Mouse (Mus musculus) natural killer cell, adult 2 months (primary cell): Measurements from ENCODE around the gene Spint2.

Experiments
- DNase-seq, 2 experiments: peaks; one replicate each; pipeline ENCODE4 v3.0.0; 2022; ENCODE audit warnings: low spot score in 2 of 2

Spint2 gene

DNA sequence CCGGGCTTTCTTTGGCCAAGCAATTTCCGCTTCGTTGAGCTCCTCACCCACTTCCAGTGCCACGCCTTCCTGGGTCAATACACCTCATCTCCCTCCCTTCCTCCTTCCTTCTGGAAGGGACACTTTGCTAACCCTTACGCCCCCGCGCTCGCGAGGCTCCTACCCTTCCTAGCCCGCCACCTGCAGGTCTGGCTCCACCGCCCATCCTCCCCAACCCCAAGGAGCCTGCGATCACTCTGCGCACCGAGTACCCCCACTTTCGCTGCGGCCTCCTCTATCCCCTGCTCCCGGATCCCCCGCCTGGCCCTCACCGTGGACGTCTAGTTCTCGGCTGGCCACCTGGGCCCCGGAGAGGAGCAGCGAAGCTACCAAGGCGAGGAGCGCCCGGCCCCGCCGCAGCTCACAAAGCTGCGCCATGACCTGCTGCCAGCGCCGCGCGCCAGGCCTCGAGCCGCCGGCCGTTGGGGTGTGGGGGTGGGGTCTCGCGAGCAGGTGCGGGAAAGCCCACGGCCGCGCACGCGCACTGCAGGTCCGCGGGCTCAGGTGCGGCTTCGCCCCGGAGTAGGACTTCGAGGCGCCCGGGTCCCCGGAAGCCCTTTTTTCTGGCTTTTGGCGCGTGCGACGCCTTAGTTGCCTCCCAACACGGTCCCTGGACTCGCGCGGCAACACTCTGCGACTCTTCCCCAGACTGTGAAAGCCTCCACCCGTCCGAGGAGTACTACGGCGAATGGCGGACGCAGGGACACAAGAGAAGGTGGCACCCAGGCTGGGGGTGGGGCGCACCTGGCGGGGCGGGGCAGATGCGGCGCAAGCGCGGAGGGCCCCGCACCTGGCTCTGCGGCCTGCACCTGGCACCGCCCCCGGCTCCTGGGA, at the start of gene Spint2:
Gene Spint2 (minus strand): TSS at position 712 of the 873 bp plus-strand sequence.
- DNase-seq, result peak; percentile 47 to 75

DNA sequence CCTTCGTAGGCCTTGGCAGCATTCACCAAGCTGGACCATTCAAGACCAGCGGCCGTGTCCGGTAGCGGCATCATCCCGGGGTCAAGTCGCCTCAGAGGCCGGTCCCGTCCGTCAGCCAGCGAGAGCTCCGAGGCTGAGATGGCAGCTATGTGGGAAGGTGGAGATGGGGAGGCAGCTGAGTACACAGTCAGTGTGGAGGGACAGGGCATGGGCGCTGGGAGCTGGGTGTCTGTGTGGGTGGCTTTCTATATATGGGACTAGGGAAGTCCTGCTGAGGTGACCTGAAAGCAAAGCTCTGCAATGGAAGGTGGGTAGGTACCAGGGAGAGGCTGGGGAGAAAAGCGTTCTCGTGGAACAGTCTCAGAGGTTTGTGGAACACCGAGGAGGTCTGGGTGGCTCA, 47.3 kb upstream of the Spint2 start:
- DNase-seq, result no peak

DNA sequence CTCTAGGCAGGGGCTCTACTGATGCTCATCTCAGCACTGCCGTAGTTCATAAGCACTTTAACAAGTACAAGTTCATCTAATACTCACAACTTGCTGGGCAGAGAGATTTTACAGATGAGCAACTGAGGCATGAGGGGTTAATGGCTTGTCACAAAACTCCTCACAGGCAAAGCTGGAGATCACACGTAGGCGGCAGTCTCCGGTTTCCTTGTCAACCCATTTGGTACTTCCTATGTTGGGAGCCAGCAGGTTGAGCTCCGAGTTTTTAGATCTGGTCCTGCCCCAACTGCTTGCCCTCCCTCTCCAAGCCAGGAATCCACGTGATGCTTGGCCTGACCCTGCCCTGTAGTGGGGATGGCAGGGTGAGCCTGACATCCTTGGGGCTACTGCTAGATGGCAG, 45.4 kb upstream of the Spint2 start:
- no peak for DNase-seq

DNA sequence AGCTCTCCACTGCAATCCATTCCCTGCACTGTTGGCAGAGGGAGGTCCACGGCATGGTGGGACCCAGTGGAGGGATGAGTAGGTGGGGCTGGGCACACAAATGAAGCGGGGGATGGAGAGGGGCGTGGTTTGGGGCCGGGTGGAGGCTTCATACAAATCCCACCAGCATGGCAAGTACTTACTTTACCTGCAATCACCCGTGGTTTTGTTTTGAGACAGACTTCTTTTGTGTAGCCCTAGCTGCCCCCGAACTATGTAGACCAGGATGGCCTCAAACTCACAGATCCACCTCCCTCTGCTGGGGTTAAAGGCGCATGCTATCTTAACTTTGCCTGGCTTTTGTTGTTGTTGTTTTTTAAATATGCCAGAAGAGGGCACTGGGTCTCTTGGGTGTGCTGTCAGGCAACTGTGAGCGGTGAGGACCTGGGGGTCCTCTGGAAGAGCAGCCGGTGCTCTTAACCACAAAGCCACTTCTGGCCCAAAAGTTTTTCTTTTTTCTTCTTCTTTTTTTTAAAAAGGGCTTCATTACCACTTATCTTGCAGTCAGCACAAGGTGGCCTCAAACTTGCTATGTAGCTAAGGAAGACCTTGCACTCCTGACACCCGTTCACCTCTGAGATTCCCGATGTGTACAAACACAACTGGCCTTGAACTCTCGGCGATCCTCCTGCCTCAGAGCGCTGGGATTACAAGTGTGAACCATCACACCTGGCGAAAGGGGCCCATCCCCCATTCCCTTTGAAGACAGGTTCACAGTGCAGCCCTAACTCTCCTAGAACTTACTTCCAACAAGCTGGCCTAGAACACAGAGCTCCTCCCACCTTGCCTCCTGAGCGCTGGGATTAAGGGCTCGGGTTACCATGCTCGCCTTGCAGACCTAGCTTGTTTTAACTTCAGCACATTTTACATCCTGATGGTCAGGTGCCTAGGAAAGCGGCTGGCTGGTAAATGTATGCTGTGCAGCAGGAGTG, 37.9 kb upstream of the Spint2 start:
- no peak for DNase-seq

DNA sequence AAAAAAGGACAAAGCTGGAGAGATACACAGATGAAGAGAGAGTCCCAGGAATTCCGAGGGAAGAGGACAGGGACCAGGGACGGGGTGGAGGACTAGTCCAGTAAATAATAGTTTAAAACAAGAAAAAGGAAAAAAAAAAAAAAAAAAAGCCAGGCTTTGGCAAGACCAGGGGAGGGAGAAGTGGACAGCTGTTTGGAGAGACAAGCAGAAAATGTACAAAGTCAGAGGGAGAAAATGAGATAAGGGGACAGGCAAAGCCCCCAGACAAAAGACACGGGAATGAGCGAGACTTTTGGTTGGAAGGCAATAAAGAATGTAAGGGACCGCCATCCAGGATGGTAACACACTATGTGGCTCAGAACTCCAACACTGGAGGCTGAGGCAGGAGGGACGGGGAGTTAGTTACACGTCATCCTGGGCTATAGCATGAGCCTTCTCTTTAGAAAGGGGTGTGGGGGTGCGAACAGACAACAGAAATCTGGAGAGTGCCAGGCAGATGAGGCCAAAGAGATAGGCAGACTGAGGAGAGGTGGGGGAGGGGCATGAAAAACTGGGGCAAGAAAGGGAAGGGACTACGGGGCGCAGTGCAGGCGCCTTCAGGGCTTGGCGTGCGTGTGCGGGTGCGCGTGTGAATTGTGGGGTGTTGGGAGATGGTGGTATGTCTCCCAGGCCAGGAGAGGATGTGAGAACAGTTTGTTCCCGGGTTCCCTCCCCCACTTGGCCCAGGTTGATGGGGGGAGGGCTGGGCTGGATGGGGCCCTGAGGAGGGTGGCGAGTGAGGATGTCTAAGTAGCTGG, 36.6 kb upstream of the Spint2 start:
- no peak for DNase-seq

DNA sequence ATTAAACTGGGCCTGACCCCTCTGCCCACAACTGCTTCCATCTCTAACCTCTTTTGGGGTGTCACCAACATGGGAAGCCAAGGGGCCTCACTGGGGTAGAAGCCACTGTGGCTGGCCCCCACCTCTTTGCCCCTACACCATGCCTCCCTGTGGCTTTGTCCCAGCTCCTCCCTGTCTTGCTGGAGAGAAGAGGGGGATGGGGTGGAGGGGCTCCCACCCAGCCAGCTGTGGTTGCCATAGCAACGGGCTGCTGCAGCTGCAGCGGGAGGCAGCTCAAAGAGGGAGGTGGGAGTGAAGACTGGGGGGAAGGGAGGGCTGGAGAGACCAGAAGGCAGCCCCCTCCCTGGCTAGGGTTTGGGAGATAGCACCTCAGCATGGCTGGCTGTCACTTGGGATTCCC, 35.8 kb upstream of the Spint2 start:
- no peak for DNase-seq

DNA sequence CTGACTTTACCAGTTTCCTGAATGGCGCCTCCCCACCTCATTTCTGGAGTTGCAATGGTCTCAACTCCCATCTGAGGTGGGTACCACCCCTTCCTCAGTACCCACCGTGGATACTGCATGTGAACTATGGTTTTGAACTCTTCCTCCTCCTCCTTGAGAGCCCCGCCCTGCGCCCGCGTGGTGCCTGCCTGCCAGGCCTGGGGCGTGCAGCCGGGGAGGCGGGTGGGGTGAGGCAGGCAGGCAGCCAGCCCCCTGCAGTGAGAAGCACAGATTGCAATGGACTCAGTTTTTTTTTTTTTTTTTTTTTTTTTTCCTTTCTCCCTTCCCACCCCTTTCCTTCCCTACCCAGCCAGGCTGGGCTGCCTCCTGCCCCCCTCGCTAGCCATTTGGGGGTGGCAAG, 35.3 kb upstream of the Spint2 start:
- no peak for DNase-seq

DNA sequence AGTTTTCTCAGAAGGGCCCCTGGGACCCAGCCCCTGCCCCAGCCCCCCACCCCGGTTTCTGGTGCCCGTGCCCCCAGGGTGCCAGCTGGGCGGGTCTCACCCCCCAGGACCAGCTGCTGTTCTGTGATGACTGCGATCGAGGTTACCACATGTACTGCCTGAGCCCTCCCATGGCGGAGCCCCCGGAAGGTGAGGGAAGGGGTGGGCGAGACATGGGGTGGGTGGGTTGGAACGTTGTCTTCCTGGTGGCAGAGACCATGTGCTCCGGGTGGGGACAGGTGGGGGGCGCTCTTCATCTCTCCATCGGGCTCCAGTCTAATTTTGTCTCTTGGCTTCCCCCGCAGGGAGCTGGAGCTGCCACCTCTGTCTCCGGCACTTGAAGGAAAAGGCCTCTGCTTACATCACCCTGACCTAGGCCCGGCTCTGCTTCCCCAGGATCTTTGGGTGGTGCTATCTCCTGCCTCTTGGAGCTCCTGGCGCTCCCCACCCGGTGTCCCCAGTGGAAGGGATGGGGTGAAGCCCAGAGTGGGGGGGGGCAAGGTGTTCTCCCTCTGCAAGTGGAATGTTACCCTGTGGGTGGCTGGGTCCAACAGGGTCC, 34.5 kb upstream of the Spint2 start:
- no peak for DNase-seq

DNA sequence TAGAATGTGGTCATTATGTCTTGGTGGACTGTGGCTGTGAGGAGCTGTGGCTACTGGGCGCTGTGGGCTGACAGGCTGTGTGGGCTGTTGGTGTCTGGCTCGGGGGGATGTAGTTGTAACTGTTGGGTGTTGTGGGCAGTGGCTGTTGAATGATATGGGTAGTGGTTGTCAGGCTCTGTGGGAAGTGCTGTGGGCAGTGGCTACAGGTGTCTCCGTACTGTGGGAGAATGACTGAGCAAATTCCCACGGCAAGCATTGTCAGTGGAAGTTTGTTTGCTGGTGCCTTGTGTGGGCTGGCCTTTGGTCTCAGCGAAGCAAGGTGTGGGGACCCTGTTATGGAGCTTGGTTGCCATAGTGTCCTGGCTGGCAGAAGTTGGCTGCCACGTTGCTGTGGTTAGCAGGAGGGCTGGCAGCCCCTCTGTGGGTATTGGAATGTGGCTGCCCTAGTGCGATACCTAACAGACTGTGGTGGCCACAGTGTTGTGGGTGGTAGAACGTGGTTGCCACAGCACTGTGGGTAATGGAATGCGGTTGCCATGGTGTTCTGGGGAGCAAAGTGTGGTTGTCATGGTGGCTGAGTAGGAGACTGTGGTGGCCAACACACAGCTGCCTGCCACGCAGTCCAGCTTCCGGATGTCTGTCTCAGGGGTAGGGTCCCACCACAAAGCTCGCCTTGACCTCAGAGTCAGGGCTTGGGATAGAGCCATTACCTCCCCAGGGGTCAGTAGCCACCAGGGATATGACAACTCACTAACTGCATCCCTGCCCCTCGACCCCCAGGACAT, 33.3 kb upstream of the Spint2 start:
- DNase-seq, result no peak

DNA sequence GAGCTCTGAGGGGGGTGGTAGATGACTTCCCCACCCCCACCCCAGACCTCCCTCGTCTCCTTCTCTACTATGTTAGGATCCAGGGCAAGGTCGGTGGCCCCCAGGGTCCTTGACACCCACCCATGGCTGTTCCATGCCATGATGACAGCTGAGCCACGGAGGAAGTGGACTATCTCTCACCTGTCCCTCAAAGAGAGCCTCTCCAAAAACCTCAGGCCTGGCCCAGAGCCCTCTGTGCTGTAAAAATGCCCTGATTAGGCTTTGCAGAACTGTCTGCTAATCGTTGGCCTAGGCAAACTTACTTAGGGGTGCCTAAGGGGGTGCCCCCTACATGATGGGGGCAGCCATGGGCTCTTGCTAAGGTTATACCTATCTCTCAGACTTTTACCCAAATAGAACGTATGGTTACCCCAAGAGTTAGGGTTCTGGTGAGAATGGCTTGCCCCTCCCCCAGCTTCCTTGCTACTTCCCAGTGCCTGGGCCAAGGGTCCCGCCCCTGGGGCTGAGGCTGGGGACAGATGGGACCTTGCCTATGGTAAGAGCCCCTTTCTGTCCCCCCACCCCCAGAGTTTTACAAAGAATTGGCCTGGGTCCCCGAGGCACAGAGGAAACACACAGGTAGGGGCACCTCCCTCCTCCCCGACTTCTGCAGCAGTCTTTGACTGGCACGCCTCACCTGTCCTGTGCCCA, 32.0 kb upstream of the Spint2 start:
- no peak for DNase-seq

DNA sequence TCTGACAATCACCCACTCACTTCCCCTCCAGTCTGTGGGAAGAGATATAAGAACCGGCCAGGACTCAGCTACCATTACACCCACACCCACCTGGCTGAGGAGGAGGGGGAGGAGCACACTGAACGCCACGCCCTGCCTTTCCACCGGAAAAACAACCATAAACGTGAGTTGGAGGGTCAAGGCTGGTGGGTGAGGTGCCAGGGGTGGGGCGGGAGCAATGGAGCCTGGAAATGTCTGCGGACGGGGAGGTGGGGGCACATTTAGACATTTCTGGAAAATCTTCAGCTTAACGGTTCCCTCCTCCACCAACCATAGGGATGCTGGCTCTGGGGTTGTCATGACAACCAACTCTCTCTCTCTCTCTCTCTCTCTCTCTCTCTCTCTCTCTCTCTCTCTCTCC, 31.3 kb upstream of the Spint2 start:
- no peak for DNase-seq

DNA sequence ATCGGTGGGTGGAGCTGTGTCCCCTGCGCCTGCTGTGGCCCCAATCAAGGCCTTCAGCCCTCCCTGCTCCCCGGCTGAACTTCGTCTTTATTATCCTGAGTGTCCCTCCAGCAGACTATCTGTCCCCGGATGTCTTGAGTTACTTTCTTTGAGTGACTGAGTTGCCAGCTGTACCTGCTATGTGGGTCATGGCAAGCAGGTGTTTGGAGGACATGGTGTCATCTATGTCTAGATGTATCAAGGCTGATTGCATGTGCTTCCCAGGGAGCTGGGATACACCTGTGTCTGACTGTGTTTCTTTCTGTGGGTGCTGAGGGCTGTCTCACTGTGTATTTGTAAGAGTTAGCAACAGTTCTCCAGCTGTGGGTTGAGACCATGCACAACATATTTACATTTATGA, 28.0 kb upstream of the Spint2 start:
- no peak for DNase-seq

DNA sequence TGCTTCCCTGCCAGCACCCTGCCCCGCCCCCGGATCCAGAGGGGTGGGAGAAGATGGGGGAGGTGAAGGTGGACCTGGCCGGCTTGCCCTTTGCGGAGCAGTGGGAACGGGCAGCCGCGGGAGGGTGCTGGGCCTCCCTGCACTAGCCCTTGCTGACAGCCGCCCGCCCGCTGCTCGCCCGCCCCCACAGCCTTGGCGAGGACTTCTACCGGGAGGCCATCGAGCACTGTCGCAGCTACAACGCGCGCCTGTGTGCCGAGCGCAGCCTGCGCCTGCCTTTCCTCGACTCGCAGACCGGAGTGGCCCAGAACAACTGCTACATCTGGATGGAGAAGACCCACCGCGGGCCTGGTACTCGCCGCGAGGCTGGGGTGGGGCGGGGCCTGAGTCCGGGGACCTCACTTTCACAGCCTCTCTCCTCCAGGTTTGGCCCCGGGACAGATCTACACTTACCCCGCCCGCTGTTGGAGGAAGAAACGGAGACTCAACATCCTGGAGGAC, 27.6 kb upstream of the Spint2 start:
- DNase-seq, result no peak

DNA sequence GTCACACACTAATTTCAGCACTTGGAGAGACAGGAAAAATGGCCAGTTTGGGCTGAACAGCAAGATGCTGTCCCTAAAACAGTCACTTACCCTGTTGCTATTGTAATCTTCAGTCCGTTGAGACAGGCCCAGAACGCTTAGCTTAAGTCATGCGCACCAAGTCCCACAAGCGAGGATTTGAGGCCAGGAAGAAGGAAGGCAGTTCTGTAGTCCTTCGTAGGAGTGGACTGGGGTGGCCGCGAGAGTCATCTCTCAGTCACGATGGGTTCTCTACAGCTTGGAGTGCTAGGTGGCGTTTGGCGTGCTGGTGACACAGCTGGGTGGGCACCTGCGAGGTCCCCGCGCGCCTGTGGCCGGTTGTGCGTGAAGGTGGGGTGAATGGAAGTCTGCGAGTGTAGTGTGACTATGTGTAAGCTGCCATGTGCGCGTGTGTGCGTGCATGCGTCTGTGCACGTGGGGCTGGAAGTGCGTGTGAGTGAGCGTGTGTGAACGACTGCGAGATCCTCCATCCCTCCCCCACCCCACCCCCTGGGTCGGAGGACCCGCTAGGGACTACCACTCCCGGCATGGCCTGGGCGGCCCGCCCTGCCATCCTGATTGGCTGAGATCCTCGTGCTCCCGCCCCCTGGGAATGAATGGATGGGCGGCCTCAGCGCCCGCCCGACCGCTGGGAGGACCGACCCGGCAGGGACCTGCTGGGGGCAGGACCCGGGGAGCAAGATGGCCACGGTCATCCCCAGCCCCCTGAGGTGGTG, 25.8 kb upstream of the Spint2 start:
- DNase-seq, result peak in 1 of 2 experiments; percentile 34

DNA sequence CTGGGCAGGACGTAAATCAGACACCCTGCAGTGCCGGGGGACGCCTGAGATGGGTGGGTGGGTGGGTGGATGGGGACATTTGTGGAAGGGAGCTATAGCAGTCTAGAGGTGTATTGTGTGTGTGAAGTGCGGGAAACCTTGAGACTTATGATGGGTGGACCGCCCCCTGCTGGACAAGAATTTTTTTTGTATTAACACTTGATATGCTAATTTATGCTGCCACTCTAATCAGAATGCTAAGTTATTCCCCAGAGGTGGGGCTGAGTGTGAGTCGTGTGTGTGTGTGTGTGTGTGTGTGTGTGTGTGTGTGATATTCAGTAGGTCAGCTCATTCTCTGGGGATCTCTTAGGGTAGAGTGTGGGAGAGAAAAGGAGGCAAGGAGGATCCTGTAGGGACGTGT, 24.9 kb upstream of the Spint2 start:
- peak in 1 of 2 experiments; percentile 36 for DNase-seq

DNA sequence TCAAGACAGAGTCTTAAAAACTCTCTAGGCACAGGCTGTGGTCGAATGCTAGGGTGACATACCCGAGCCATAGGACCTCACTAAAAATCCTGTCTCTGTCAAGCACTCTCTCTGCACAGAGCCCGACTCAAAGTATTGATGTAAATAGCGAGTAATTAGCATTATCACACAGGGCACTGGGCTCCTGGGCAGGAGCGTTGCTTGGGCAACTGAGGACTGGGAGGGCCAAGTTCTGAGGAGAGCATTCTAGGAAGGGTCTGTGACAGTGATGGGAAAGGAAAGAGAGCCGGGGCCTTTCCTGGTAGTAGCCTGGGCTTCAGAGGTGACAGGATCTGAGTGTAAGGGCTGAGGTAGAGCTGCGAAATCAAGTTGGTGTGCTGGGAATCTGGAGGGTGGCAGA, 24.4 kb upstream of the Spint2 start:
- no peak for DNase-seq

DNA sequence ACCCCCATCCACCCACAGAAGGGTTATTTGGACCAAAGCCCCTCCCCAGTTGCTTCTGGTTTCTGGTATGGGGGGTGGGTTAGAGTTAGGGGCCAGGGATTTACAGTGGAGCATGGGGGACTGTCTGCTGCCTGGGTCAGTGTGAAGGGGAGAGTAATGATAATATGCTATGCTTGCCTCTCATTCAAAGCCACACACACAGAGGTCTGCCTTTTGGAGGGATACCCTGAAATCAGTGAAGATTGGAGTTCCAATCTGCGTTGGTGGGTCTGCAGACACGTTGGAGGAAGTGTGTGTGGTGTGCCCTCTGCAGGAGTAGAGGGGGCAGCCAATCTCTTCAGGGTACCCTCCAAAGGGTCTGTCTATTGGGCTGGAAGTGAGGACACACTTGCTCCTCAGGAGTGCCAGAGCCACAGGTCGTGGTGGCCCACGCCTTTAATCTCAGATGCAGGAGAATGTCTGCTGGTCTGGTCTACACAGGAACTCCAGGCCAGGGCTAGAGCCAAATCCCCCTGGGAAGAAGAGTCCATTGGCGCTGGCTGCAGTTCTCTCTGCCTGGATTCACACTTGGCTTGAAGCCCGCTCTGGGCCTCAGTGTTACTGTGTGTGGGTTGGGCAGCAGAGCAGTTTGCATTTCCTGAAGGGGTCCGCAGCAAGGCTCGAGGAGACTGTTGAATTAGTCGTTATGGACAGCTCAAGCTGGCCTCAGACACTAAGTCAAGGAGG, 23.7 kb upstream of the Spint2 start:
- no peak for DNase-seq

DNA sequence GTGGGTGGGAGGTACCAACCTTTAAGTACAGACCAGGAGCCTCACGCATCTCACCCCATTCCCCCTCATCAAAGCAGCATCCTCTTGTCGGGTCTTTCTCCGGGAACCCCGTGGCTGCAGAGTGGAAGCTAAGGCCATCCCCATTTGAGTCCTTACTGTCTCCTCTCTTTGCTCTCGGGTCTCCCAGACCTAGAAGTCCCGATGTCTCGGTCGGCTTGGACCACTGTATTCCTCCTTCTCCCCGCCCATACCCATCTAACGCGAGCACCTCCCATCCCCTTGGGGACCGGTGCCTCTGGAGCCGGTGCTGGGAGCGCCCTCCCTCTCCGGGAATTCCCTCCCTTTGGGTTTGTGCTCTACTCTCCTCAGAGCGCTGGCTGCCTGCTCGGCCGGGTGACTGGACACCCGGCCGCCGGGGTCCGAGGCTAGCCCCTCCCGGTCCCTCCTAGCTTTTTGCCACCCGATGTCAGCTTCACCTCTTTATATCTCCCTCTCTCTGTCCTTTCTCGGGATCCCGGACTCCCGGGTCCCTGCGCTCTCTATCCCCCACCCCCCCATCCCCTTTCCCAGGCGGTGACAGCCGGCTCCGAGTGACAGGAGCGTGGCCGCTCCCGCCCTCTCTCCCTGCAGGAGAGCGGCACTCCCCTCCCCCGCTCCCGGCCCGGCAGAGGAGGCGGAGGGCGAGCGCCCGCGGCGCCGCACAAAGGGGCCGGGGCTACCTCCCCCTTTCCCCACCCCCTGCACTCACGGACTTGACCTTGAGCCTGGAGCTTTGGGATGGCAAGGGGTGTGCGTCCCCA, 23.0 kb upstream of the Spint2 start:
- no peak for DNase-seq
